In the genomic region with DNA sequence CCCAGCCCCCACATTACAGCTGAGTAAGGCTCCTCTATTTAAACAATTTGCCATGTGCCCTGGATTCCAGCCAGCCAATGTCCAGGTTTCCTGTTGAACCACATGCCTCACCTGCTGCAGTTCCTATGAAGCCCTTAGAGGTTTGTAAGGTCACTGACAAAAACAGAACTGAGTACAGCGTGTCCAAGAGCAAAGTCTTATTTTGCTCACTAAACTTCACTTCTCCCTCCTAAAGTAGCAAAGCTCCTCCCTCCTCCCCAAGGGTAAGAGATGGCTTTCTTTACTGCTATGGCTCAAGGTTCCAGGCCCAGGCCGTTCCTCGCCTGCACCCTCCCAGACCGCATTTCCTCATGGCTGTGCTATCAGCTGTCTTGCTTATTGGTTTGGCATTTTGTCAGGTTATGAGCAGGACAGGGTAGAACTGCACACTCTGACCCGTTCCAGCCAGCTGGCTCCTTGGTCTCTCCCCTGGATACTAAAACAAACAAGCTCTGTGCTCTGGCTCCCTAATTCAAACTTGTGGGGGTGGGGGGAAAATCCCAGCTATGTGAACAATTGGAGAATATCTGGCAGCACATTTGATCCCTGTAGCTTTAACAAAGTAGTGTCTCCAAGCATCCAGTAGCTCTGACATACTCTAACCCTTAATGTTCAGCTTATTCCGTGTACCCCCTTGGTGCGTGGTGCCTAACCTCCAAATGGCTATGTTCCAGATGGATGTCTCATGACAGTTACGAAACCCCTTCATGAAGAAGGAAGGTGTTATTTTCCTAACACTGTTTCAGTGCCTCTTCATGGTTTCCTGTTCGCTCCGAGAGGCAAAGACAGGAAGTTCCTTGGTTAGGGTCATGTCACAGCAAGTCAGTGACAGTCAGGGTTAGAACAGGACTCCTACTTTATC, we compare ENCODE assay signal across 9 mouse cellular contexts. TPM values are rescaled to one million over a fixed set of nuclear protein-coding genes. Genes with fewer than 3 reads are reported as not detected.
DNase-seq lines count a peak whose midpoint lies in the region; ATAC-seq and TF ChIP-seq lines count a peak whose summit lies in the region.
"Had no signal": no experiment of that assay in that cellular context is flagged by ENCODE, and none has a peak within 500 bp of the region (broad histone marks: within the 10 kb centered on the region; RNA-seq: fewer than 3 reads in every experiment).

No protein-coding gene starts in this region.

- no peak for ATAC-seq in forebrain, embryonic 16.5 days
- no peak for ATAC-seq in forebrain, embryonic 14.5 days
- ATAC-seq in granulocyte monocyte progenitor cell, adult 5-6 weeks (replicated peaks; ENCODE audit: poor library complexity, severe bottlenecking) = peak; percentile 77
- ATAC-seq in megakaryocyte-erythroid progenitor cell, adult 5-6 weeks (replicated peaks; ENCODE audit: low FRiP score, low TSS enrichment, poor library complexity, severe bottlenecking) = peak; percentile 83

- no peak overlapping the region for H3K4me2 ChIP-seq in forebrain, embryonic 16.5 days (ENCODE audit: low read length)
- no peak overlapping the region for H3K4me2 ChIP-seq in forebrain, embryonic 14.5 days (ENCODE audit: low read length)

- no peak for TF ChIP-seq POLR2A in testis, adult 2 months (IDR thresholded peaks at IDR 0.05; ENCODE audit: control insufficient read depth, low read depth, low read length)

- no peaks in the 10 kb centered on the region for H3K4me1 ChIP-seq in forebrain, embryonic 16.5 days (replicated peaks; ENCODE audit: control insufficient read depth, insufficient read depth, low read length)
- H3K4me1 ChIP-seq in forebrain, embryonic 14.5 days (ENCODE audit: control insufficient read depth, insufficient read depth, low read length) = no peaks in the 10 kb centered on the region
- H3K4me1 ChIP-seq in testis, adult 2 months (ENCODE audit: control insufficient read depth, insufficient read depth, low read length) = no peaks in the 10 kb centered on the region

- H3K9me3 ChIP-seq in forebrain, embryonic 16.5 days (ENCODE audit: control insufficient read depth, low read length) = no peaks in the 10 kb centered on the region
- no peaks in the 10 kb centered on the region for H3K9me3 ChIP-seq in forebrain, embryonic 14.5 days (replicated peaks; ENCODE audit: control insufficient read depth, low read length)

- H3K27ac ChIP-seq in forebrain, embryonic 16.5 days (ENCODE audit: low read length) = peak overlapping the region; percentile 4; the same call in 1 of the 2 replicates
- no peak overlapping the region for H3K27ac ChIP-seq in forebrain, embryonic 14.5 days (ENCODE audit: low read depth, low read length)
- peak overlapping the region; percentile 73 for H3K27ac ChIP-seq in testis, adult 2 months (ENCODE audit: control insufficient read depth, insufficient read depth, low read depth, low read length)

- no peak for TF ChIP-seq CTCF in testis, adult 2 months (IDR thresholded peaks at IDR 0.05; ENCODE audit: control insufficient read depth, insufficient read depth, insufficient replicate concordance, low read depth, low read length)

- peaks cover 19% of the 10 kb centered on the region for H3K36me3 ChIP-seq in forebrain, embryonic 16.5 days (ENCODE audit: control insufficient read depth, insufficient read depth)
- H3K36me3 ChIP-seq in forebrain, embryonic 14.5 days (ENCODE audit: control insufficient read depth, insufficient read depth, low read length) = peaks cover 42% of the 10 kb centered on the region
- H3K36me3 ChIP-seq in testis, adult 2 months (ENCODE audit: control insufficient read depth, insufficient read depth, low read length) = peaks cover 4% of the 10 kb centered on the region; the same call in 1 of the 2 replicates

- H3K4me3 ChIP-seq in forebrain, embryonic 16.5 days (replicated peaks; ENCODE audit: low read length) = no peak overlapping the region
- H3K4me3 ChIP-seq in forebrain, embryonic 14.5 days (ENCODE audit: low read depth, low read length) = no peak overlapping the region
- no peak overlapping the region for H3K4me3 ChIP-seq in testis, adult 2 months (ENCODE audit: control insufficient read depth, low read depth, low read length)

- intact Hi-C loops in left cerebral cortex, postnatal 36 days (cut with DNase I) = loop anchor here (1.0 kb wide), 1 partner anchor 11 kb away; a partner anchor contains a TSS

- H3K9ac ChIP-seq in forebrain, embryonic 16.5 days (replicated peaks; ENCODE audit: low read depth, low read length) = no peak overlapping the region
- H3K9ac ChIP-seq in forebrain, embryonic 14.5 days (ENCODE audit: low read length) = no peak overlapping the region

- DNase-seq in forebrain, embryonic 14.5 days (ENCODE audit: low spot score) = no peak
- DNase-seq in cerebellum, adult 9-10 months = peak; percentile 86
- peak; percentile 87 for DNase-seq in kidney, adult 18-20 months
- DNase-seq in left cerebral cortex, postnatal 36 days (ENCODE audit: low spot score in 2 of 2) = peak; percentile 45 to 56

- 87% methylated on average over 10 of the region's 10 CpGs for WGBS in forebrain, embryonic 16.5 days
- 89% methylated on average over 10 of the region's 10 CpGs for WGBS in forebrain, embryonic 14.5 days

- H3K27me3 ChIP-seq in forebrain, embryonic 16.5 days (replicated peaks; ENCODE audit: control insufficient read depth, insufficient read depth, low read length) = no peaks in the 10 kb centered on the region
- H3K27me3 ChIP-seq in forebrain, embryonic 14.5 days (replicated peaks; ENCODE audit: control insufficient read depth, insufficient read depth, low read length) = no peaks in the 10 kb centered on the region
- H3K27me3 ChIP-seq in testis, adult 2 months (ENCODE audit: control insufficient read depth, insufficient read depth, low read length) = no peaks in the 10 kb centered on the region

RNA-seq across cellular contexts. Expression of a gene that starts 7.4 kb away (rescaled TPM):
- 26.2 and 26.8 TPM in 2 replicates for polyA plus RNA-seq in forebrain, embryonic 16.5 days (2015; fragmentation: Nextera tagmentation; extraction: Ambion mirVana)
- 28.0 and 30.6 TPM in 2 replicates for polyA plus RNA-seq in forebrain, embryonic 14.5 days (2014; fragmentation: Nextera tagmentation; extraction: Ambion mirVana)
- total RNA-seq in granulocyte monocyte progenitor cell, adult 5-6 weeks (2014; fragmentation: Nextera tagmentation) = 33.9 and 39.8 TPM in 2 replicates
- 17.1 and 21.2 TPM in 2 replicates for total RNA-seq in granulocyte monocyte progenitor cell, adult 5-6 weeks (2017)
- total RNA-seq in left cerebral cortex, postnatal 36 days (2021) = 10 to 100 TPM; 10.6 to 11.0 TPM
- total RNA-seq in megakaryocyte-erythroid progenitor cell, adult 5-6 weeks (2014; fragmentation: Nextera tagmentation) = 17.9 and 25.4 TPM in 2 replicates
- 8.3 and 9.8 TPM in 2 replicates for total RNA-seq in megakaryocyte-erythroid progenitor cell, adult 5-6 weeks (2017)
- polyA plus RNA-seq in testis, adult 2 months (2012; rRNA removed) = 7.6 and 8.5 TPM in 2 replicates

RNA-seq across cellular contexts. Expression of a gene that starts 7.4 kb away (rescaled TPM):
- polyA plus RNA-seq in forebrain, embryonic 16.5 days (2015; fragmentation: Nextera tagmentation; extraction: Ambion mirVana) = 24.2 and 25.9 TPM in 2 replicates
- 25.9 and 26.7 TPM in 2 replicates for polyA plus RNA-seq in forebrain, embryonic 14.5 days (2014; fragmentation: Nextera tagmentation; extraction: Ambion mirVana)
- total RNA-seq in granulocyte monocyte progenitor cell, adult 5-6 weeks (2014; fragmentation: Nextera tagmentation) = 15.6 and 19.6 TPM in 2 replicates
- total RNA-seq in granulocyte monocyte progenitor cell, adult 5-6 weeks (2017) = 17.9 and 19.9 TPM in 2 replicates
- 10 to 100 TPM; 12.1 to 14.3 TPM for total RNA-seq in left cerebral cortex, postnatal 36 days (2021)
- total RNA-seq in megakaryocyte-erythroid progenitor cell, adult 5-6 weeks (2014; fragmentation: Nextera tagmentation) = 14.9 and 22.2 TPM in 2 replicates
- total RNA-seq in megakaryocyte-erythroid progenitor cell, adult 5-6 weeks (2017) = 14.6 and 28.8 TPM in 2 replicates
- 33.9 and 36.2 TPM in 2 replicates for polyA plus RNA-seq in testis, adult 2 months (2012; rRNA removed)

RNA-seq across cellular contexts. Expression of a gene that starts 7.5 kb away (rescaled TPM):
- polyA plus RNA-seq in forebrain, embryonic 16.5 days (2015; fragmentation: Nextera tagmentation; extraction: Ambion mirVana) = 0.13 and 0.14 TPM in 2 replicates
- 0.18 TPM in 1 of 2 replicates, not detected in the other for polyA plus RNA-seq in forebrain, embryonic 14.5 days (2014; fragmentation: Nextera tagmentation; extraction: Ambion mirVana)
- 2.2 TPM in 1 of 2 replicates, not detected in the other for total RNA-seq in granulocyte monocyte progenitor cell, adult 5-6 weeks (2014; fragmentation: Nextera tagmentation)
- 0.47 and 1.0 TPM in 2 replicates for total RNA-seq in granulocyte monocyte progenitor cell, adult 5-6 weeks (2017)
- 1 to 10 TPM in 1 of 2 experiments, under 1 TPM in 1; 0.15 to 1.0 TPM for total RNA-seq in left cerebral cortex, postnatal 36 days (2021)
- total RNA-seq in megakaryocyte-erythroid progenitor cell, adult 5-6 weeks (2014; fragmentation: Nextera tagmentation) = not detected in 2 replicates
- not detected in 2 replicates for total RNA-seq in megakaryocyte-erythroid progenitor cell, adult 5-6 weeks (2017)
- polyA plus RNA-seq in testis, adult 2 months (2012; rRNA removed) = 2.2 TPM in 2 replicates
- polyA plus RNA-seq: C2C12 had no signal

RNA-seq across cellular contexts. Expression of a gene that starts 10.5 kb away (rescaled TPM):
- 12.7 and 13.6 TPM in 2 replicates for polyA plus RNA-seq in forebrain, embryonic 16.5 days (2015; fragmentation: Nextera tagmentation; extraction: Ambion mirVana)
- polyA plus RNA-seq in forebrain, embryonic 14.5 days (2014; fragmentation: Nextera tagmentation; extraction: Ambion mirVana) = 15.5 and 16.2 TPM in 2 replicates
- 96.0 and 111 TPM in 2 replicates for total RNA-seq in granulocyte monocyte progenitor cell, adult 5-6 weeks (2014; fragmentation: Nextera tagmentation)
- total RNA-seq in granulocyte monocyte progenitor cell, adult 5-6 weeks (2017) = 56.8 and 59.0 TPM in 2 replicates
- 100 to 1,000 TPM; 110 to 129 TPM for total RNA-seq in left cerebral cortex, postnatal 36 days (2021)
- 98.1 and 127 TPM in 2 replicates for total RNA-seq in megakaryocyte-erythroid progenitor cell, adult 5-6 weeks (2014; fragmentation: Nextera tagmentation)
- total RNA-seq in megakaryocyte-erythroid progenitor cell, adult 5-6 weeks (2017) = 64.3 and 69.2 TPM in 2 replicates
- polyA plus RNA-seq in testis, adult 2 months (2012; rRNA removed) = 203 and 224 TPM in 2 replicates

RNA-seq across cellular contexts. Expression of a gene that starts 30.5 kb away (rescaled TPM):
- 0.26 and 0.86 TPM in 2 replicates for polyA plus RNA-seq in forebrain, embryonic 16.5 days (2015; fragmentation: Nextera tagmentation; extraction: Ambion mirVana)
- not detected in 2 replicates for polyA plus RNA-seq in forebrain, embryonic 14.5 days (2014; fragmentation: Nextera tagmentation; extraction: Ambion mirVana)
- not detected in 2 replicates for total RNA-seq in granulocyte monocyte progenitor cell, adult 5-6 weeks (2014; fragmentation: Nextera tagmentation)
- not detected in 2 replicates for total RNA-seq in granulocyte monocyte progenitor cell, adult 5-6 weeks (2017)
- 1 to 10 TPM in 1 of 2 experiments, under 1 TPM in 1; 0.47 to 1.2 TPM for total RNA-seq in left cerebral cortex, postnatal 36 days (2021)
- 6.4 and 10.1 TPM in 2 replicates for total RNA-seq in megakaryocyte-erythroid progenitor cell, adult 5-6 weeks (2014; fragmentation: Nextera tagmentation)
- total RNA-seq in megakaryocyte-erythroid progenitor cell, adult 5-6 weeks (2017) = 4.0 and 9.3 TPM in 2 replicates
- 0.68 and 3.2 TPM in 2 replicates for polyA plus RNA-seq in testis, adult 2 months (2012; rRNA removed)

Comparison
In these comparisons a context has a peak if more than half of its experiments do, and no peak if none do; other contexts are left out.
1. ATAC-seq: peak in granulocyte monocyte progenitor cell, adult 5-6 weeks (single experiment) and megakaryocyte-erythroid progenitor cell, adult 5-6 weeks (single experiment); none in forebrain, embryonic 16.5 days (single experiment) and forebrain, embryonic 14.5 days (single experiment).